Mouse (Mus musculus) midbrain, embryonic 10.5 days (tissue): ENCODE measurements around the gene Btg2. TPM values are rescaled to one million over a fixed set of nuclear protein-coding genes. Genes with fewer than 3 reads are reported as not detected.

Source experiments
- DNase-seq: peaks from one replicate; pipeline ENCODE4 v3.0.0-alpha.2; 2017; ENCODE audit warnings: low spot score
- H3K27ac ChIP-seq: fragments of 300-500 bp; sonication (generic); replicated peaks from 2 replicates; pipeline ENCODE4 v1.5.1; 2016; ENCODE audit warnings: mild to moderate bottlenecking
- H3K27me3 ChIP-seq: fragments of 300-500 bp; sonication (generic); 2 replicates; pipeline ENCODE4 v1.6.1; 2016; ENCODE audit warnings: low read depth, mild to moderate bottlenecking; ENCODE audit not compliant: poor library complexity, severe bottlenecking
- H3K36me3 ChIP-seq: fragments of 300-500 bp; sonication (generic); 2 replicates; pipeline ENCODE4 v1.6.1; 2016; ENCODE audit warnings: mild to moderate bottlenecking, moderate library complexity
- H3K4me1 ChIP-seq: fragments of 300-500 bp; sonication (generic); 2 replicates; pipeline ENCODE4 v1.6.1; 2016
- H3K4me3 ChIP-seq: fragments of 300-500 bp; sonication (generic); 2 replicates; pipeline ENCODE4 v1.5.1; 2016; ENCODE audit warnings: mild to moderate bottlenecking, moderate library complexity
- H3K9me3 ChIP-seq: fragments of 300-500 bp; sonication (generic); replicated peaks from 2 replicates; pipeline ENCODE4 v1.6.1; 2016; ENCODE audit warnings: mild to moderate bottlenecking
- WGBS: fragments of 180-500 bp; shearing (Covaris S2); methylation state at CpG from one replicate; pipeline ENCODE4 v1.1.7; 2016; 5-methylcytosine and 5-hydroxymethylcytosine counted together
- polyA plus RNA-seq: library from polyadenylated mRNA; unstranded; fragments of >200 nt; fragmentation: Nextera tagmentation; extraction: Ambion mirVana; gene quantifications from 2 replicates; pipeline ENCODE4 v1.2.1, GENCODE M21; 2016

Btg2 gene
- polyA plus RNA-seq, 1 experiment from 2014 or later: 107 TPM

DNA sequence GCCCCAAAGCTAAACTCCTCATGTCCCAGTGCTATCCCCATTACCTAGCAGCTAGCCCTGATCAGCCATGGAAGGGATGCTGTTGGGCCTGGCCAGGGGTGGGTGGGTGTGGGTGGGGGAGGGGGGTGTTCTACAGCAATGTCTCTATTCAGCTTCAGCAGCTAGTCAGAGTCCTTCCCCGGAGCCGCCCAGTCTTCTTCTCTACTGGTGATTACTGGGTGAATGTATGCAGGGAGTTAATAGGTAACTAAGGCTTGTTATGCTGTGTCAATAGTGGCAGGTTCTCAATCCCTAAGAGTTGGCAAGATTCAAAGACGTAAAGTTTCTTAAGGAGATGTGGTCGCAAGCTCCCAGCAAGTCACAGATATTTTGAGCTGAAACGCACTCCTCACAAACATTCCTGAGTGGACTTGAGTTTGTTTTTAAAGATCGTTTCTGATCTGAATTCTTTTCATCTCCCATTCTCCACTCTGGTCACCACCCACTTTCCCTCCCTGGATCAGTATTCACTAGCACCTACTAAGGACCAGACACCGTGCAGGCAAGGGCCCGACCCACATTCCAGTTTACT lies 8.7 kb downstream of the Btg2 start:
- Histone ChIP-seq H3K4me3 (no peak overlapping the region), H3K27ac (peak overlapping the region; percentile 84), H3K4me1 (peaks cover 92% of the 10 kb centered on the region), H3K36me3 (peaks cover 10% of the 10 kb centered on the region), H3K27me3 (no peaks in the 10 kb centered on the region), H3K9me3 (no peaks in the 10 kb centered on the region)
- WGBS: 71% methylated on average over 8 of the region's 8 CpGs
- no peak for DNase-seq

- Histone ChIP-seq H3K4me3 (peak overlapping the region; percentile 14; the same call in 1 of the 2 replicates), H3K9me3 (no peaks in the 10 kb centered on the region), H3K4me1 (peaks cover 92% of the 10 kb centered on the region), H3K27ac (peak overlapping the region; percentile 98), H3K36me3 (no peaks in the 10 kb centered on the region), H3K27me3 (no peaks in the 10 kb centered on the region)
- no peak for DNase-seq
- 26% methylated on average over 8 of the region's 8 CpGs for WGBS
These were observed 11.7 kb downstream of the Btg2 start for GRCm38 (mm10) chr1:134067143-134067619.

GRCm38 (mm10) chr1:134066554-134066953 lies 12.4 kb downstream of the Btg2 start:
- peak overlapping the region; percentile 98 for H3K27ac ChIP-seq
- H3K4me1 ChIP-seq: peaks cover 92% of the 10 kb centered on the region
- DNase-seq: no peak
- 66% methylated on average over 3 of the region's 3 CpGs for WGBS
- no peak overlapping the region for H3K4me3 ChIP-seq
- no peaks in the 10 kb centered on the region for H3K27me3 ChIP-seq
- no peaks in the 10 kb centered on the region for H3K36me3 ChIP-seq
- no peaks in the 10 kb centered on the region for H3K9me3 ChIP-seq

DNA sequence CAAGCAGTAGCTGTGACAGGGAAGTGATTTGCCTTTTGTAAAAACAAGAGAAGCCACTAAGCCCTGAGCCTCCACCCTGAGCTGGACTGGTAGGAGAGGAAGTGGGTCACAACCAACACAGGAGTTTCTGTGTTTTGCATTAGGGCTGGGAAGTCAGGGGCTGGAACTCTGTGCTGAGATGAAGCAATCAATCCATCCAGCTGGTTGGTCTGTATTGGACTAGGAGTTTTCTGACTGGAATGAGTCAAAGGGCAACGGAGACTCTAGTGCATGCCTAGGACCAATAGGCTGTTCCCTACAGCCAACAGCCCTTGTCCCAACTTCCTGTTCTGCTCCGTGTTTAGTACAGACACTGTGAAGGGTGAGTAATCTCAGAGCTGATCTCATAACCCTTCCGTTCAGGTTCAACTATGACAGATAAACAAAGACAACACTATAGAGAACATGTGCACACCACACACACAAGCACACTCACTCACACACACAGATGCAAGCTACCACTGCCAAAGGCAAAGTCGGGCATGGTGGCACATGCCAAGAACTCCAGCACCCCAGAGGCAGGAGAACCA lies 13.6 kb downstream of the Btg2 start:
- Histone ChIP-seq H3K4me1 (peaks cover 92% of the 10 kb centered on the region), H3K4me3 (no peak overlapping the region), H3K9me3 (no peaks in the 10 kb centered on the region), H3K36me3 (no peaks in the 10 kb centered on the region), H3K27me3 (no peaks in the 10 kb centered on the region), H3K27ac (peak overlapping the region; percentile 98)
- DNase-seq: no peak
- WGBS: 78% methylated on average over 4 of the region's 4 CpGs

- Histone ChIP-seq H3K4me3 (peak overlapping the region; percentile 51), H3K36me3 (no peaks in the 10 kb centered on the region), H3K27me3 (no peaks in the 10 kb centered on the region), H3K4me1 (peaks cover 92% of the 10 kb centered on the region), H3K9me3 (no peaks in the 10 kb centered on the region), H3K27ac (peak overlapping the region; percentile 98)
- DNase-seq: no peak
- 84% methylated on average over 2 of the region's 2 CpGs for WGBS
These were observed 14.6 kb downstream of the Btg2 start for GRCm38 (mm10) chr1:134064296-134064831.

DNA sequence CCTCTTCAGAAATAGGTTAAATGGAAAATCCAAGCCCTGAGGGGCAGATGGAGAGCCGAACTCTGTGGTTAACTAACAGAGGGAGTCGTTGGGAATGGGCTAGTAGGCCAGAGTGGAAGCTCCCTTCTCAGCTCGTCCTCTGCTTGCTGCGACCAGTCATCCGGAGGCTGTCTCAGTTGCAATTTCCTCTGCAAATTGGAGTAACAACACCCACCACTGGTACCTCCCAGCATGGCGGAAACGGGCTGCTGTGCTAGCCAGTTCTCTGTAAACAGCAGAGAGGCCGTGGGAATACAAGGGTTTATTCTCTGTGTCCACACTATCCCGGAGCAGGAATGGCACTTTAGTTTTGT lies 15.2 kb downstream of the Btg2 start:
- 3% methylated on average over 9 of the region's 9 CpGs for WGBS
- DNase-seq: no peak
- H3K36me3 ChIP-seq: no peaks in the 10 kb centered on the region
- H3K4me3 ChIP-seq: peak overlapping the region; percentile 51
- peak overlapping the region; percentile 98 for H3K27ac ChIP-seq
- peaks cover 98% of the 10 kb centered on the region for H3K4me1 ChIP-seq
- no peaks in the 10 kb centered on the region for H3K27me3 ChIP-seq
- no peaks in the 10 kb centered on the region for H3K9me3 ChIP-seq

- Histone ChIP-seq H3K27ac (peak overlapping the region; percentile 98), H3K4me1 (peaks cover 98% of the 10 kb centered on the region), H3K27me3 (no peaks in the 10 kb centered on the region), H3K36me3 (no peaks in the 10 kb centered on the region), H3K4me3 (peak overlapping the region; percentile 51), H3K9me3 (no peaks in the 10 kb centered on the region)
- DNase-seq: peak; percentile 95
- WGBS: under 1% methylated on average over 33 of the region's 33 CpGs
These were observed 15.7 kb downstream of the Btg2 start for GRCm38 (mm10) chr1:134063086-134063772.

GRCm38 (mm10) chr1:134062411-134063085 lies 16.4 kb downstream of the Btg2 start:
- WGBS: 4% methylated on average over 11 of the region's 11 CpGs
- Histone ChIP-seq H3K27ac (peak overlapping the region; percentile 98), H3K4me1 (peaks cover 98% of the 10 kb centered on the region), H3K36me3 (no peaks in the 10 kb centered on the region), H3K4me3 (peak overlapping the region; percentile 51), H3K27me3 (no peaks in the 10 kb centered on the region), H3K9me3 (no peaks in the 10 kb centered on the region)
- DNase-seq: peak; percentile 86

- no peak for DNase-seq
These were observed 17.0 kb downstream of the Btg2 start for GRCm38 (mm10) chr1:134061915-134062314.

DNA sequence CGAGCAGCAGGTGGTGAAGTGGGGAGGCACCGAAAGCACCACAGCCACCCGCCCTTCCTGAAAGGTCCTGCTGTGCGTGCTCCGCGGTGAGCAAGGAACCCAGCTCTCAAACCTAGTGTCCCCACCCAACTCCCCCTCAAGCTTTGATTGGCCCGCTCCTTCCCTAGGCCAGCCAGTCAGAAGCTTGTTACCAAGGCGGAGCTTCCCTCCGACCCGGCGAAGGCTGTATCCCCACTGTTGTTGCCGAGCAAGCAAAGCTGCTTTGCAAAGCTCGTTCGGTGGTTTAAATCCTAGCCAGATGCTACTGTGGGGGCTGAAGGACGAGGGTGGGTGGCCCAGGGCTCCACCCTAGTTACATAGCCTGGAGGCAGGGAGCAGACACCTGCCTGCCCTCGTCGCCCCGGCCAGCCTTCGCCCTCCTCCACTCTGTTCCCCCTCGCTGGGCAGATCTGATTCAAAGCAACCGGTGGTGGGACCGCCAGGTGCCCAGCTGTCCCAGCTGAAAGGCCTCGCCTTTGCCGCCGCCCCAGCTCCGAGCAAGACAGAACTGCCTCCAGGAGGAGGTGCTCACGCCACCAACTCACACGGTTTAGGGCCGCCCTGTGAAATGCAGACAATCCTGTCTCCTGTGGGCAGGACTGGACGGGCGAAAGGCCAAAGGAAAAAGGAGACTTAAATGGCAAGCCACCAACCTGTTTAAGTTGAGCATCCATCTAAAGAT lies 17.9 kb downstream of the Btg2 start:
- peaks cover 85% of the 10 kb centered on the region for H3K4me1 ChIP-seq
- under 1% methylated on average over 31 of the region's 31 CpGs for WGBS

More at GRCm38 (mm10) chr1:134061915-134062314, 17.0 kb downstream of the Btg2 start:
- H3K4me3 ChIP-seq: peak overlapping the region; percentile 51
- no peaks in the 10 kb centered on the region for H3K36me3 ChIP-seq
- WGBS: 34% methylated on average over 3 of the region's 3 CpGs
- H3K27me3 ChIP-seq: no peaks in the 10 kb centered on the region
- peak overlapping the region; percentile 98 for H3K27ac ChIP-seq
- no peaks in the 10 kb centered on the region for H3K9me3 ChIP-seq
- H3K4me1 ChIP-seq: peaks cover 92% of the 10 kb centered on the region

GRCm38 (mm10) chr1:134059739-134060695 lies 18.9 kb downstream of the Btg2 start:
- Histone ChIP-seq H3K4me1 (peaks cover 85% of the 10 kb centered on the region), H3K27ac (peak overlapping the region; percentile 98), H3K36me3 (no peaks in the 10 kb centered on the region), H3K4me3 (peak overlapping the region; percentile 51), H3K9me3 (no peaks in the 10 kb centered on the region), H3K27me3 (no peaks in the 10 kb centered on the region)
- 76% methylated on average over 16 of the region's 16 CpGs for WGBS
- DNase-seq: no peak

More for the DNA sequence above, 17.9 kb downstream of the Btg2 start:
- Histone ChIP-seq H3K27me3 (no peaks in the 10 kb centered on the region), H3K4me3 (peak overlapping the region; percentile 51), H3K36me3 (no peaks in the 10 kb centered on the region), H3K27ac (peak overlapping the region; percentile 98), H3K9me3 (no peaks in the 10 kb centered on the region)
- peak; percentile 93 for DNase-seq
